Mouse (Mus musculus): Measurements from ENCODE around the gene Gpx3.
A peak's percentile ranks its signal among the peaks of the same experiment; 100 is the strongest.
"Not testable (repeated sequence)": the region's sequence is repeated elsewhere in the genome, so short reads cannot be mapped to it uniquely, and the experiment has no call there.

Gpx3 gene

GRCm38 (mm10) chr11:54881051-54881474 lies 21.2 kb upstream of the Gpx3 start:
- no peak for DNase-seq (ENCODE audit: low spot score)

DNA sequence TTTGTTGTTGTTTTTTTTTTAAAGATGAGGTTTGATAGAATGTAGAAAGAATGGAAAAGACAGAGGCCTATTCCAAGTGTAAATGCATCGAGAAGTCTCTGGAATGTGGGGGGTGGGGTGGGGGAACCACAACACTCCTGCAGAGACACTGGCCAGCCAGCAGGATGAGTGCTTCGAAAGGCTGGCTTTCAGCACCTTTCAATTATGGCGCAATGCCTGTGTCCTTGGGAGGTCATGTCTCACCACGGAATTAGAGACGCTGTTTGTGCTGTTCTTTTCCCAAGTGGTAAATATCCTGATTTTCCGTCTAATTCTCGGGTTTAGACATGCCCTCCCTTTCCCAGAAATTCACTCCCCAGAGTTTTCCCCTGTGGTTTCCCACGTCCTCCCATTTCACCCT lies 19.6 kb upstream of the Gpx3 start:
- peak; percentile 45 for DNase-seq (ENCODE audit: low spot score)

DNA sequence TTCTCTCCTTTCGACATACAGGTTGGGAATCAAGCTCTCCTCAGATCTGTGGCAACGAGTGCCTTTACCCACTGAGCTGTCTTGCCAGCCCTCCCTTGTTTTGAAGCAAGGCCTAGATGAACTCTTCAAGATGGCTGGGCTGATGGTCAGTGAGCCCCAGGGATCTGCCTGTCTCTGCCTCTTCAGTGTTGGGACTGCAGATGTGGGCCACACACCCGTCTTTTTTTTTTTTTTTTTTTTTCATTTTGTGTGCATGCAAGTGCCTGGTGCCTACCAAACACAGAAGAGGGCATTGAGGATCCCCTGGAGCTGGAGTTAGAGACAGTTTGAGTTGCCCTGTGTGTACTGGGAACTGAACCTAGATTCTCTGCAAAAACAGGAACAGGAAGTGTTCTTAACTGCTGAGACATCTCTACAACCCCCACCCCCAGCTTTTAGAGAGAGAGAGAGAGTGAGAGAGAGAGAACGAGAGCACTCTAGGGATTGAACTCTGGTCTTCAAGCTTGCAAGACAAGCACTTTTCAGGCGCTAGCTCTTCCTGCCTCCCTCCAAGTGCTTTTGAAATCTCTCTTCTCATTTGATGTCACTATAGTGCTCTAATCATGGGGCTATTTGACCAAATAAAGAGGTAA lies 17.9 kb upstream of the Gpx3 start:
- DNase-seq (ENCODE audit: low spot score) = no peak

DNA sequence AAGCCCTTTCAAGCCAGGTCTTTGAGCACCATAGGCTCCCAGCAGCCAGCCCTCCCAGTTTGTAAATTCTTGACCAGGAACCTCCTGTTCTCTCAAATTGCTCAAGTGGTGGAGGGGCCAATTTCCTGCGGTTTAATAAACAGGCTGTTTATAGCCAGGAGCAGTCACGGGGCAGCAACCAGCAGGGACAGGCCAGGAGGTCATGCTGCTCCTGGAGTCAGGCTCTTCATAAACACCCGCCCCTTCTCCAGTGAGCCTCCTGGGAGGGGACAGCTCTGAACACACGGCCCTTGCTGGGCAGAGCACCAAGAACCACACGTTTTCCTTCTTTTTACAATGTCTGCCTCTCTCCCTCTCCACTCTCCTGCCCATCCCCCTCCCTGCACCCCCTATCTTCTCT lies 17.3 kb upstream of the Gpx3 start:
- peak; percentile 72 for DNase-seq (ENCODE audit: low spot score)

- peak; percentile 57 for DNase-seq (ENCODE audit: low spot score)
Measured at GRCm38 (mm10) chr11:54885406-54885805, 16.8 kb upstream of the Gpx3 start.

GRCm38 (mm10) chr11:54887927-54888326 lies 14.3 kb upstream of the Gpx3 start:
- no peak for DNase-seq (ENCODE audit: low spot score)

GRCm38 (mm10) chr11:54891341-54891740 lies 10.9 kb upstream of the Gpx3 start:
- no peak for DNase-seq (ENCODE audit: low spot score)

DNA sequence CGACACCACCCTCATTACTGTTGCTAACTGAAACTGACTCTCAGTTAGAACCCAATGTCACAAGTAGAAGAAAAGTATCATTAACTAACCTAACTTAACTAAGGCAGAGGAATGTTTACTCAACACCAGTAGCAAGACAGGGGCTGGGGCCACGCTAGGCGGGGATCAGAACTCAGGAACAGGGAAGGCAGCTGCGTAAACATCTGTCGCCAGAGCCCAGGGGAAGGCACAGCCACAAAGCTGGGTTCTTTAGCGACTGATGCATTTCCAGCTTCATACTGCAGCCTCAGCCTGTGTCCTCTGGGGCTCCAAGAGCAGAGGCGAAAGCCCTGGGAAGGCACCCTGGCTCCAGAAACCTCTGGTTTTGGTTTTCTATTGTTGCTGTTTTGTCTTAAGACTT lies 10.2 kb upstream of the Gpx3 start:
- no peak for DNase-seq (ENCODE audit: low spot score)

- DNase-seq (ENCODE audit: low spot score) = no peak
Measured at GRCm38 (mm10) chr11:54894589-54894988, 7.7 kb upstream of the Gpx3 start.

GRCm38 (mm10) chr11:54896646-54897045 lies 5.6 kb upstream of the Gpx3 start:
- not testable (repeated sequence) for DNase-seq (ENCODE audit: low spot score)

GRCm38 (mm10) chr11:54897470-54897869 lies 4.8 kb upstream of the Gpx3 start:
- DNase-seq (ENCODE audit: low spot score) = no peak

GRCm38 (mm10) chr11:54899657-54900056 lies 2.6 kb upstream of the Gpx3 start:
- no peak for DNase-seq (ENCODE audit: low spot score)

DNA sequence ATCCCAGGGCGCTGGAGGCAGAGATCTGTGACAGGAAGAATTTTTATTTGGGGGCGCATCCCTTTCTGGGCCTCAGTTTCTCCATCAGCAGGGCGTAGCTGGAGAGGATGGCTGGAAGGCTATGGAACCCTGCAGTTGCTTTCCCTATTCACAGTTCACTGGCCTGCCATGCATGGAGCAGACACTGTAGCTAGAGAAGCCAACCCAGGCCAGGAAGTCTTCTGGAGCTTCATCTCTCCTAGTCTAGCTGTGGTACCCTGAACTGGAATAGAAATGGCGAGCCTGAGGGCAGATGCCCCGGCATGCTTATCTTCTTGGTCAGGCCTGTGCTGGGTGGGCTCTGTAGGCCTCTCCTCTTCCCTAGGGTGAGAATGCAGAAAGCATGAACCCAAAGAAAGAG lies 1.1 kb downstream of the Gpx3 start:
- DNase-seq (ENCODE audit: low spot score) = no peak

- no peak for DNase-seq (ENCODE audit: low spot score)
Measured at GRCm38 (mm10) chr11:54903940-54904706, 1.9 kb downstream of the Gpx3 start.

- no peak for DNase-seq (ENCODE audit: low spot score)
Measured at GRCm38 (mm10) chr11:54905086-54905485, 2.8 kb downstream of the Gpx3 start.

GRCm38 (mm10) chr11:54905931-54906330 lies 3.7 kb downstream of the Gpx3 start:
- DNase-seq (ENCODE audit: low spot score) = no peak

GRCm38 (mm10) chr11:54906466-54906865 lies 4.2 kb downstream of the Gpx3 start:
- no peak for DNase-seq (ENCODE audit: low spot score)

DNA sequence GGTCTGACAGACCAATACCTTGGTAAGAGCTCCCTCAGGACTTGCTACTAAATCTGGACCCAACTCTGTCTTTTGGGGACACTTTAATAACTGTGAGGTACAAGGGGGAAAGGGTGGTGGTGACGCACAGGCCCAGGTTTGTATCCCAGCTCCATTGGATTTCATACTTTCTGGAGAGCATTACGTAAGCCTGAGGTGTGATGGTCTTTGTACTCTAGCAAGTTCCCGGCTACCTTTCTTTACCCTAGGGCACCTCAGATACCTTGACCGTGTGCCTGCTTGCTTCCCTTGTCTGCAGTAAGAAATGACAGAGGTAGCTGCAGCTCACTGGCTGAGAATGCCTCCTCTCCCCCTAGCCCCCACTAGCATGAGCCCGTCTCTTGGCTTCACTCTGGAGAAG lies 5.0 kb downstream of the Gpx3 start:
- no peak for DNase-seq (ENCODE audit: low spot score)

GRCm38 (mm10) chr11:54909273-54909672 lies 7.0 kb downstream of the Gpx3 start:
- no peak for DNase-seq (ENCODE audit: low spot score)

DNA sequence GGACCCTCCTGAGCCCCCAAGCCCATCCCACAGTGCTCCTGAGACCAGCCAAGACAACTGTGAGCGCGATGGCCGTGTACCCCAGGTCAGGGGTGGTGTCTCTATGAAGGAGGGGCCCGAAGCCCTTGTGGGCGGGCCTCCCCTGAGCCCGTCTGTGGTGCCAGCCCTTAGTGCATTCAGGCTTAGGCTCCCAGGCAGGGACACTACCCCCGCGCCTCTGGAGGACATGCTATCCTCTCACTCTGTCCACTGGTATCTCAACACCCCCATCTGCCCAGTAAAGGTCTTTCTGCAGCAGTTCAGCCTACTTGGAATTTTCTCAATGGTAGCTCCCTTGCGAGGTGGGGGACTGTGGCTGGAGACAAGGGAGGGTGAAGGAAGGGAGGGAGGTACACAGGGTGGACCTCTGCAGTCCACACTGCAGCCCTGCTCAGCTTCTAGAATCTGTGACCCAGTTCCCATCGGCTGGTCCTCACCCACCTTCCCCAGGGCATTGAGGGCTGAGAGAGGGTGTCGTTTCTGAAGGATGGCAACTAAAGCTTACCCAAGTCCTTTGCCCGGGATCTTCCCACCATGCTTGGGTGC lies 7.9 kb downstream of the Gpx3 start:
- no peak for DNase-seq (ENCODE audit: low spot score)

DNA sequence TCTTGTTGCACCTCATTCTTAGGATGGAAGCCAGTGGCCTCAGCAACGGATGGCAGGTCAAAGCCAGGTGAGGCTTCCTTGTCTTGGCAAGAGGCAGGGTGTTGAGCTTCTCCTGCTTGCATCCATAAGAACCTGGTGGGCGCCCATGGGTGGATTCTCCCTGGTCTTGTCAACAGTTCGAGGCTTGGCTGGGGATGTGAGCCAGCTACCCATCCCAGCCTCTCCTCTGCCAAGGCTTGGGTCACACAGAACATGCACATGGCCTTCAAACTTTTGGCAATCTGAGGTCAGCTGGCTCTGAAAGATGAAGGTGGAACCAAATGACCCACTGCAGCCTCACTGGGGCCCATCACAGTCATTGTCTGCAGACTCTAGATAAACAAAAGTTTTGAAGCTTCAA lies 8.9 kb downstream of the Gpx3 start:
- DNase-seq (ENCODE audit: low spot score) = no peak

DNA sequence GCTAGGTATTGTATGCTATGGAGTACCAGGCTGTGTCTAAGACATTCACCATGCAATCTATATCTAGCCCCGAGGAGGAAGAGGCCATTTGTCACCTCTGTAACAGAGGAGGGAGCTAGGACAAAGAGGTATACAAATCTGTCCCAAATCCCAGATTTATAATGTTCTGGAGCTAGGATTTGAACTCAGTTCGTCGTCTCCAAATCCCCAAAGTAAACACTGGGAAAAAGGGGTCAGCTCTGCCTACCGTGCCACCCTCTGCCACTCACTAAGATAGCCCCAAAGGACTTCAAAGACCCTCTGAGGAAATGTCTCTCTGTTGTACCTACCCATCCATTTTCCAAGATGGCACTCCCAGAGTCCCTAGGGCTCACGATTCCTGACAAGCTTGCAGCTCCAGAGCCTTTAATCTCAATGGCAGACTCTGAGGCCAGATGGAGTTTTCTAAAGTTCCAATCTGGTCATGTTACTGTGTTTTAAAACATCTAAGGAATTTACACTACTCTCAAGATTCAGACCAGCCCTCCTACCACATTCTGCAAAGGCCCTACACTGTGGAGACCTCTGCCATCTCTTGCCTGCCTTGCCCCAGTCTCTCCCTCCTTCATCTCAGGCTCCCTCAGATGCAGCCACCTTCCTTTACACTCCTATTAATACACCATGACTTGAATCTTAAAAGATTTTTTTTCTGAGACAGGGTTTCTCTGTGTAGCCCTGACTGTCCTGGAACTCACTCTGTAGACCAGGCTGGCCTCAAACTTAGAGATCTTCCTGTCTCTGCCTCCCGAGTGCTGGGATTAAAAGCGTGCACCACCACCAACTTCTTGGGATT lies 9.6 kb downstream of the Gpx3 start:
- no peak for DNase-seq (ENCODE audit: low spot score)
